Mouse (Mus musculus): ENCODE results near the gene Abhd2.
A peak's percentile ranks its signal among the peaks of the same experiment; 100 is the strongest.

Abhd2 gene

DNA sequence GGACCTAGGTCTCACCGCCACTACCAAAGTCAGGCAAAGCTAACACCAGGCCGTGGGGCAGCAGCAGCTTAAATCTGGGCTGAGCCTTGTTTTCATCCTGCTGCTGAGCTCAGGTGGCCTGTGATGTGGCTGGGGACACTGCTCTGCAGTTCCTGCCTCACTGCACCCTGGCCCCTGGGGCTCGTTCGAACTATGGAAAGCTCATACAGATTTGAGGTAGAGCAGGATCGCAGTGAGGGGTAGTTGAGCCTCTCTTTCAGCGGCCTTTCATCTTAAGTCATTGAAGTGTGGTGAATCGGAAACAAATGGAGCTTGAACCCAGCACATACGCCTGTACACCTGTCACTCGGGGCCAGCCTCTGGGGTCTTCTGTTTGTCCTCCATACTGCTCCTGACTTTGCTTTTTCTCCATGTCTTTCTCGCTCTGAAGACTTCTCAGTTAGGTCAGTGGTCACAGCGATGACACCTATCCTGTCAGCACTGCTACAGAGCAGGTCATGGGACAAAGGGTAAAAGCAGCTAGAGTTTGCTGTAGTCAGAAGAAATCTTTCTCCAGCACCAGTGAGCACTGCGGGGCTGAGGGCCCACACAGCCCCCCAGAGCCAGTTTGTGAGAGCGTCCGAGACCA, 20.7 kb downstream of the Abhd2 start:
- DNase-seq (ENCODE audit: low read depth, low spot score) = no peak

DNA sequence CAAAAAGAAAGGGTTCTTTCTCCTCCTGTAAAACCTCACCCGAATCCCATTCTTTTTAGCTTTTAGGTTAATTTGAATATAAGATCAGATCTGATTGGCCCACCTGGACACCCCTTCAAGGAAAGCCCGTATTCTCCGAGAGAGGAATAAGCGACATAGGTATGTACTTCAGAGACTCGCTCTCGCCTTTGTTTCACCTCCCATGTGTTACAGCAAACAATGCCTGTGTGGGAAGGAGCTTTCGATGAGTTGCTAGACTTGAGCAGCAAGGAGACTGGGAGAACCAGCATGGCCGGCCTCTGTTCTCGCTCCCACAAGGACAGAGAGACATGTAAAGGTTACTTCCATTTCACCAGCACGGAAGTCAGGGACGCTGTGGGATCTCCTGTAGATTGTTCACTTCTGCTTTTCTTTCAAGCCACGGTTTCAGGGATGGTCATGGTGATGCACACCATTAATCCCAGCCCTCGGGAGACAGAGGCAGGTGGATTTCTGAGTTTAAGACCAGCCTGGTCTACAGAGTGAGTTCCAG, 21.5 kb downstream of the Abhd2 start:
- no peak for DNase-seq (ENCODE audit: low read depth, low spot score)

GRCm38 (mm10) chr7:79295196-79295826, 22.3 kb downstream of the Abhd2 start:
- no peak for DNase-seq (ENCODE audit: low read depth, low spot score)

DNA sequence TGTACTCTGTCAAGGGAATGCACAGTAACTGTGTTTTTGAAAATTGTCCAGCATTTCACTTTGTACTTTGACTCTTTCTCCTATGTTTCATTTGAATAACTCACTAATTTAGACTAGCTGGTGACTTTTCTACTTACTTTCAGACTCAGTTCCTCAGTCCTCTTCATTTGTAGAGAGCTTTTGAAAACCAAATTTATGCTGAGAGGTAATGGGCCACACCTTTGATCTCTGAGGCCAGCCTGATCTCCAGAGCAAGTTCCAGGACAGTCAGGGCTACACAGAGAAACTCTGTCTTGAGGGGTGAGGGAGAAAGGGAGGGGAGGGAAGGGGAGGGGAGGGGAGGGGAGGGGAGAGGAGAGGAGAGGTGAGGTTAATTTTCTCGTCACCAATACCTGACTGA, 25.7 kb downstream of the Abhd2 start:
- peak; percentile 18 for DNase-seq (ENCODE audit: low read depth, low spot score)

DNA sequence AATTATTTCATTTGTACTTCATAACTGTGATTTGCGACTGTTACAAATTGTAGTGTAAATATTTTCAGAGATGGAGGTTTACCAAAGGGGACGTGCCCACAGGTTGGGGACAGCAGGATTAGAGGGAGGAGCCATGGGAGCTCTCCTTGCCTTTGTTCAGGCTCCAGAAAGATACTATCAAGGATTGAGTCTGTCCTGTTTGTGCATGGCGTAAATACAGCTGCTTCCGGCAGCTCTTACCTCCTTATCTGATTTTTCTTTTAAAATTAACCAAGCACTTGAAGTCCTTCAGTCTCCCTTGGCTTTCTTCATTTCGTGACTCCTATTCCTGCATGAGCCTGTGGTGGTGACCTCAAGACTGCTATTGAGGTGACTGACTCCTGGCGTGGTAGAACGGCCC, 26.5 kb downstream of the Abhd2 start:
- no peak for DNase-seq (ENCODE audit: low read depth, low spot score)

DNA sequence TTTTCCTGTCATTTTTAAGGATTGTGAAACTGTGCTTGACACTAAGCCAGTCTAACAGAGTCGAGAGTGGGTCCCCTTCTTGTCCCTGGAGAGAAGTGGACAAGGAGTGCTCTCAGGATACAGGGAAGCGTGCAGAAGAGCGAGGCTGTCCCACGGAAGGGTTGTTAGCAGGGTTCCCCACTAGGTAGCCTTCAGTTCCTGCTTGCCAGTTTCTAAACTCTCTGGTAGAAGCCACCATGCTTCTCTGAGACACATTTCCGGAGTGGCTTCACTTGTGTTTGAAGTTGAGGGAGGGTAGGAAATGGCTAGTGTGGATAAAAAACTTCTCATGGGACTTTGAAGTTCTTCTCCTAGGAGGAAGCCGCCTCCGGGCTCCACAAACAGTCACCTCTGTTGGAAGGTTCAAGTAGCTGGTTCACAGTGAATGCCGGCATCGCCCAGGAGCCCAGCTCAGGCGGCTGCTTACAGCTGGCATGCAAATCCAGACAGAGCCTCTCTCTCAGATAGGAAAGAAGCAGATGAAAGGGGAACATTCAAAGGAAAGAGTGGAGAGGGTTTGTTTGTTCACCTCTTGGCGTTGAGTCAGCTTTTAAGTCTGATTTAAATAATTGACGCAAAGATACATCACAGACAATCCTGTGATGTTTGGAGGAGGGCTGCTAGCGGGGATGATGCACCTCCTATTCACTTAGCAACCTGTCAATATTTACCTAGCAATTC, 27.6 kb downstream of the Abhd2 start:
- no peak for DNase-seq (ENCODE audit: low read depth, low spot score)

- DNase-seq (ENCODE audit: low read depth, low spot score) = no peak
These were observed 29.1 kb downstream of the Abhd2 start for GRCm38 (mm10) chr7:79302145-79302544.

- no peak for DNase-seq (ENCODE audit: low read depth, low spot score)
These were observed 29.6 kb downstream of the Abhd2 start for GRCm38 (mm10) chr7:79302586-79302985.

GRCm38 (mm10) chr7:79303183-79303761, 30.3 kb downstream of the Abhd2 start:
- no peak for DNase-seq (ENCODE audit: low read depth, low spot score)

GRCm38 (mm10) chr7:79308455-79309030, 35.5 kb downstream of the Abhd2 start:
- DNase-seq (ENCODE audit: low read depth, low spot score) = no peak

- no peak for DNase-seq (ENCODE audit: low read depth, low spot score)
These were observed 36.5 kb downstream of the Abhd2 start for GRCm38 (mm10) chr7:79309247-79310190.

GRCm38 (mm10) chr7:79310191-79310555, 37.2 kb downstream of the Abhd2 start:
- DNase-seq (ENCODE audit: low read depth, low spot score) = no peak

DNA sequence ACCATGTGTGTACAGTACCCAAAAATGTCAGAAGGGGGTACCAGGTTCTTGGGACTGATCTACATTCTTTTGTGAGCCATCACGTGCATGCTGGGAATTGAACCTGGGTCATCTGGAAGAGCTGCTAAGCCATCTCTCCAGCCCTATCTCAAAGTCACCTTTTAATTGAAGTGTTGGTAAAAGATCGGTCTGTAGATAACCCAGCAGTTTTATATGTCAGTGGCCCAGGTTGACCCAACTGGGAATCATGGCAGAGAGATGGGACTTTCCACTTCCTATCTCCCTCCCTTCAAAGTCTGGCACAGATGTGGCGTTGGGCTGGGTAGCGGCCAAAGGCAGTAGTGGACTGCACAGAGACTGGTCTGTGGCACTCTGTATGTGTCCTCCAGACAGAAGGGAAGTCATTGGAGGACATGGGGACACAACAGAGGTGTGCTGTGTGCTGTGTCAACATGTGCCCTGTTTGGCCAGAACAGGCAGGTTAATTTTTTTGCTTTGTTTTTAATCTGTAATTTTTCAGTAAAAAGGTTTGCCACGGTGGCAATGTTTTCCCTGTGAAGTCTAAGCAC, 38.5 kb downstream of the Abhd2 start:
- no peak for DNase-seq (ENCODE audit: low read depth, low spot score)

GRCm38 (mm10) chr7:79312246-79312645, 39.2 kb downstream of the Abhd2 start:
- no peak for DNase-seq (ENCODE audit: low read depth, low spot score)

GRCm38 (mm10) chr7:79313519-79314059, 40.6 kb downstream of the Abhd2 start:
- no peak for DNase-seq (ENCODE audit: low read depth, low spot score)

- DNase-seq (ENCODE audit: low read depth, low spot score) = no peak
These were observed 41.5 kb downstream of the Abhd2 start for GRCm38 (mm10) chr7:79314517-79314916.

DNA sequence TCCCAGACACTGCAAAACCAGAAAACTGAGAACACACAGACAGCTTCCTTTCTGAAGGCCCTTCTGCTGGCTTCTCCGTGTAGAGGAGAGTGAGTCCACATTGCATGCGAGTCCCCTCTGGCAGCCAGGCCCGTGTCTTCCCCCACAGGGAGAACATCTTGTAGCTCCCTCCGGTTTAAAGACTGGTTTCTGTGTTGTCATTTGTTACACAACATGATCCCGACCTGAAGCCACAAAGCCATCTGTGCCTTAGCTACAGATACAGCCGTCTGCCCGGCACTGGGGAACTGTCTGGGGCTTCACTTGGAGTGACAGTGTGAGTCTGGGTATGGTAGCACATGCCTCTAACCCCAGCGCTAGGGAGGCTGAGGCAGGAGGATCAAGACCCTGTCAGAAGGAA, 42.1 kb downstream of the Abhd2 start:
- no peak for DNase-seq (ENCODE audit: low read depth, low spot score)

- DNase-seq (ENCODE audit: low read depth, low spot score) = no peak
These were observed 43.2 kb downstream of the Abhd2 start for GRCm38 (mm10) chr7:79316069-79316695.

DNA sequence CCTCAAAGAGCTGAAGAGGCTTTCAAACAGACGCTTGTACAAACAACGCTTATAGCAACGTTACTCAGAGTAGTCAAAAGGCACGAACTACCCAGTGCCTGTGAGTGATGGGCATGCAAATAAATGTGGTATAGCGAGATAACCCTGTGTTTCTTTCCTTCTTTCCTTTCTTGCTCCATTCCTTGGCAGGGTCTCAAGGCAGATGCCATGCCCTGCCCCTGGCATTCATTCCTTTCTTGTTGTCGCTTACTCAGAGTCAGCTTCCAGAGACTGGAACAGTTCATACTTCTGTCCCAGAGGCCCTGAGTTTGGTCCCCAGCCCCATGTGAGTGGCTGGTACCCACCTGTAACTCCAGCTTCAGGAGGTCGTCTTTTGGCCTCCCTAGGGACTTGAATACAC, 44.6 kb downstream of the Abhd2 start:
- no peak for DNase-seq (ENCODE audit: low read depth, low spot score)

Measured in WW6 (cell line).